Mouse (Mus musculus) layer of hippocampus, adult 9-11 months (tissue): Measurements from ENCODE around the gene Ifi44.

Experiments
- DNase-seq: peaks from one replicate; pipeline ENCODE4 v3.0.0; 2022

Ifi44 gene

DNA sequence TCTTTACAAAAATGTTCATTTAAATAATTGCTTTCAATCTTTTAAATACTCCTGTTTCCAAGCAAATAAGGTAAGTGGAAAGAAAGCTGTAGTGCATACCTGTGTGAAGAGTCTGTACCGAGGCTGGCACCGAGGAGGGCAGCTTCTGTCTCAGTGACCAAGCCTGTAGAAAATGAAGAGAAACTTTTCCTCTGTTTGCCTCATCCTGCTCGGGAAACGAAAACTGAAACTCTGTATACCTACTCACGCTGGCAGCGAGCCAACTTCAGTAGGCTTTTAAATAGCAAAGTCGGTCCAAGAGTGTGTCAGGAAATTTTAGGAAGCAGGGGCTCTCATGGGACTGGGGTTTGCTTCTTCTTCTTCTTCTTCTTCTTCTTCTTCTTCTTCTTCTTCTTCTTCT is at the start of gene Ifi44:
Ifi44 (minus strand) TSS at position 224 of the 400 bp plus-strand sequence.
- no peak for DNase-seq

- DNase-seq, result no peak
These were observed 38.9 kb upstream of the Ifi44 start for GRCm38 (mm10) chr3:151788622-151789021.

DNA sequence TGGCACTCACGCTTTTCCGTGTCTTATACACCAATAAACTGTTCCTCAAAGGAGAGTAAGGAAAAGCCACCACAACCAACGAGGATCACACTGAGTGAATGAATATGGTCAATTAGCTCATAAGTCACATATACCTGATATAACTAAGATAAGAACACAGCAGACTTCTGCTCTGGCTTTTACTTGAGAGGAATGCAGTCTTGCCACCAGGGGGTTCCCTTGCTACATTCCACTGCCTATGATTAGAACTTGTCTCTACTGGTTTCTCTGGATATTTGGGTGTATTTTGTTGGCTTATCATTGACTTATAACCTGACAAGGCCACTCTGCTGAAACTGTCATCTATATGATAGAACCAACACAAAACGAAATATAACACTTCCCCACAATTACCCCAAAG is 25.3 kb upstream of the Ifi44 start:
- peak; percentile 8 for DNase-seq

DNA sequence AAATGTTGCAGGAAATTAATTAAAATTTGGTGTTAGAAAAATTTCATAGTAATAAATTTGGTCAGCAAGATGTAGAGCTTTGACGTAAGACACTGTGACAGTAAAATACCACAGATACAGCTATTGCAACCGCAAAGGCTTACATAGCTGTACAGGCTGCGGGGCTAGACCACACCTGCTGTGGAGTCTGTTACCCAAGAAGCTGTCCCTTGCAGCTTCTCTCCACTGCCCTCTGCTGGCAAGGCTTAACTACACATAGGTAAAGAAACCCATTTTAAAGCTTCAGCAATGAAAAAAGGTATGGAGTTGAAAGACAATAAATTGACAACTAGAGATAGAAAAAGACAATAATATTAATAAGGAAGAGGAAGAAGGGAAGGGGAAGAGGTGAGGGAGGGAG is 21.3 kb upstream of the Ifi44 start:
- DNase-seq, result peak; percentile 26

GRCm38 (mm10) chr3:151748514-151748913 is 1.2 kb downstream of the Ifi44 start:
- DNase-seq, result no peak

DNA sequence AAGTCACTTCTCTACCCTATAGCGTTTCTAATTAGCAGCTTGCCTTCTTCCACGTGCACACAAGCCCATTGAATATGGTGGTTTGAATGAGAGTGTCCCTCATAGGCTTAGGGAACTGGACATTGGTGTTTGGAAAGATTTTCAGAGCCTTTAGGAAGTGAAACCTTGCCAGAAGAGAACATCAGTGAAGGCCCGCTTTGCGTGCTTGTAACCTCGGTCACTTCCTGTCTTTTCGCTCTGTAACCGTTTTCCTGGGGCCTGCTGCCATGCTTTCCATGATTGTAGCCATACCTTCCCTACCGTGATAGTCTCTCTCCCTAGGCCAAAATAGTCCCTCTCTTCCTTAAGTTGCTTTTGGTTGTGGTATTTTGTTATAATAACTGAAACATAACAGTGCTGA is 3.7 kb downstream of the Ifi44 start:
- no peak for DNase-seq

DNA sequence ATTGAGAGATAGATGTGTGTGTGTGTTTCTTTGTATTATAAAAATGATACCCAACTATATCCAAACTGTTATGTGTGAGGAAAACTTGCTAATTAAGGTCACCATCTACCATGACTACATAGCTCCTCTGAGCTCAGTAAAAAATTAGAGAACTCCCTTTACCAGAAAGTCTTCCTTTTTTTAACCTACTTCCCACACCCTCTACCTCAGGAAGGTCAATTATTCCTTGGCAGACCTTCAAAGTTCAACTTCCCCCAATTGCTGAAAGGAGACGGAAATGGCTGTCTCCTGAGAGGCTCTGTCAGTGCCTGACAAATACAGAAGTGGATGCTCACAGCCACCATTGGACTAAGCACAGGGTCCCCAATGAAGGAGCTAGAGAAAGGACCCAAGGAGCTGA is 7.5 kb downstream of the Ifi44 start:
- no peak for DNase-seq

DNA sequence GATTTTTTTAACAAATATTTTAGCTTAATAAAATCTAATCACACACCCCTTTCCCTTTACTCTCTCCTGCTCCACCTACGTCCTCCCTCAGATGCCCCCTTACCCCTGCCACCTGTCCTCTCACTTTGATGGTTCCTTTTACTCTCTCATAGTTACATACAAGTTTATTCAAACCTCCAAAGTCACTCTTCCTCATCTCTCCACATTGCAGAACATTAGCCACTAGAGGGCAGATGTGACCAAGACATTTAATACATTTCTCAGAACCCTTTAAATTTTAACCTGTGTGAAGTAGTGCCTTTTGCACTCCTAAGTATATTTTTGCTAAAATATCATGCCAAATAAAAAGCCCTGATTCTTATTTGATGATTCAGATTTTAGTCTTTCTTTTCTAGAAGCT is 33.5 kb downstream of the Ifi44 start:
- no peak for DNase-seq

GRCm38 (mm10) chr3:151707335-151707734 is 42.4 kb downstream of the Ifi44 start:
- no peak for DNase-seq
